Mouse (Mus musculus) heart, embryonic 13.5 days (tissue): ENCODE data around the gene P4ha2. TPM values are rescaled to one million over a fixed set of nuclear protein-coding genes. Genes with fewer than 3 reads are reported as not detected.

Experiments used
- ATAC-seq: fragments of 200-750 bp; cut with Nextera tagmentation; 2 replicates; pipeline ENCODE4 v1.8.0; 2017; ENCODE audit warnings: moderate TSS enrichment; ENCODE audit not compliant: insufficient number of reproducible peaks, low FRiP score, low TSS enrichment; ENCODE audit errors: extremely low read depth
- H3K27ac ChIP-seq: fragments of 300-500 bp; sonication (generic); replicated peaks from 2 replicates; pipeline ENCODE4 v1.5.1; 2015; ENCODE audit warnings: moderate library complexity, mild to moderate bottlenecking, inconsistent platforms
- H3K27me3 ChIP-seq: fragments of 300-500 bp; sonication (generic); replicated peaks from 2 replicates; pipeline ENCODE4 v1.6.1; 2015; ENCODE audit warnings: mild to moderate bottlenecking, inconsistent platforms
- H3K36me3 ChIP-seq: fragments of 300-500 bp; sonication (generic); 2 replicates; pipeline ENCODE4 v1.6.1; 2015; ENCODE audit warnings: mild to moderate bottlenecking, inconsistent platforms
- H3K4me1 ChIP-seq: fragments of 300-500 bp; sonication (generic); 2 replicates; pipeline ENCODE4 v1.6.1; 2015; ENCODE audit warnings: inconsistent platforms
- H3K4me2 ChIP-seq: fragments of 300-500 bp; sonication (generic); 2 replicates; pipeline ENCODE4 v1.6.1; 2015; ENCODE audit warnings: inconsistent platforms, mild to moderate bottlenecking, moderate library complexity
- H3K4me3 ChIP-seq: fragments of 300-500 bp; sonication (generic); 2 replicates; pipeline ENCODE4 v1.5.1; 2015; ENCODE audit warnings: moderate library complexity, mild to moderate bottlenecking, inconsistent platforms
- H3K9ac ChIP-seq: fragments of 300-500 bp; sonication (generic); 2 replicates; pipeline ENCODE4 v1.6.1; 2015; ENCODE audit warnings: inconsistent platforms, mild to moderate bottlenecking, moderate library complexity
- H3K9me3 ChIP-seq: fragments of 300-500 bp; sonication (generic); 2 replicates; pipeline ENCODE4 v1.6.1; 2016; ENCODE audit warnings: inconsistent platforms
- WGBS: fragments of 180-500 bp; shearing (Covaris S2); methylation state at CpG from one replicate; pipeline ENCODE4 v1.1.7; 2015; ENCODE audit warnings: mixed read lengths; 5-methylcytosine and 5-hydroxymethylcytosine counted together
- polyA plus RNA-seq: library from polyadenylated mRNA; unstranded; fragments of >200 nt; fragmentation: Nextera tagmentation; extraction: Ambion mirVana; gene quantifications from 2 replicates; pipeline ENCODE4 v1.2.1, GENCODE M21; 2015

P4ha2 gene
- polyA plus RNA-seq, 1 experiment from 2014 or later = 44.7 TPM

- H3K4me2 ChIP-seq = no peak overlapping the region
- no peaks in the 10 kb centered on the region for H3K9me3 ChIP-seq
- H3K36me3 ChIP-seq = no peaks in the 10 kb centered on the region
- peaks cover 9% of the 10 kb centered on the region; the same call in 1 of the 2 replicates for H3K4me1 ChIP-seq
- H3K27ac ChIP-seq = no peak overlapping the region
- WGBS = 49% methylated on average over 8 of the region's 8 CpGs
- no peaks in the 10 kb centered on the region for H3K27me3 ChIP-seq
- no peak for ATAC-seq
- H3K9ac ChIP-seq = no peak overlapping the region
- H3K4me3 ChIP-seq = no peak overlapping the region
Measured at GRCm38 (mm10) chr11:54091726-54092125, 8.2 kb upstream of the P4ha2 start.

GRCm38 (mm10) chr11:54092188-54092587 is 7.7 kb upstream of the P4ha2 start:
- no peak for ATAC-seq
- no peak overlapping the region for H3K4me2 ChIP-seq
- H3K4me3 ChIP-seq = no peak overlapping the region
- peaks cover 9% of the 10 kb centered on the region; the same call in 1 of the 2 replicates for H3K4me1 ChIP-seq
- no peaks in the 10 kb centered on the region for H3K36me3 ChIP-seq
- no peak overlapping the region for H3K9ac ChIP-seq
- H3K9me3 ChIP-seq = no peaks in the 10 kb centered on the region
- WGBS = 43% methylated on average over 7 of the region's 7 CpGs
- H3K27me3 ChIP-seq = no peaks in the 10 kb centered on the region
- no peak overlapping the region for H3K27ac ChIP-seq

DNA sequence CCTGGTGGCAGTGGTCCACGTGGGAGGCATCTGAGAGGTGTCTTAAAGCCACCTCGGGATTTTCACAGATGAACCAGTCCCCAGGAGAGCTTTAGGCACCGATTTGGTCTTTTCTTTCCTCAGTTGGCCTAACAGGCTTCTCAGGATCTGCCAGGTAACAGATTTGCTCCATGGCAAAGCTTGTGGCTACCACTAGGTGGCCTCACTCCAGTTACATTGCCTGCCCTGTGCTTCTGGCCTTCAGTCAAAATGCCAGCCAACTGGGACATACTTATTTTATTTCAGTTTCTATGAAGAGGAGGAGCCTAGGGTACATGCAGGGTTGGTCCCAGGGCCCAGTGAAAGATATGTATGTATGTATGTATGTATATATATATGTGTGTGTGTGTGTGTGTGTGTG is 6.9 kb upstream of the P4ha2 start:
- Histone ChIP-seq H3K27ac (no peak overlapping the region), H3K9me3 (no peaks in the 10 kb centered on the region), H3K9ac (no peak overlapping the region), H3K4me1 (peaks cover 9% of the 10 kb centered on the region; the same call in 1 of the 2 replicates), H3K4me3 (no peak overlapping the region), H3K36me3 (no peaks in the 10 kb centered on the region), H3K27me3 (no peaks in the 10 kb centered on the region), H3K4me2 (no peak overlapping the region)
- 12% methylated on average over 3 of the region's 3 CpGs for WGBS
- no peak for ATAC-seq

DNA sequence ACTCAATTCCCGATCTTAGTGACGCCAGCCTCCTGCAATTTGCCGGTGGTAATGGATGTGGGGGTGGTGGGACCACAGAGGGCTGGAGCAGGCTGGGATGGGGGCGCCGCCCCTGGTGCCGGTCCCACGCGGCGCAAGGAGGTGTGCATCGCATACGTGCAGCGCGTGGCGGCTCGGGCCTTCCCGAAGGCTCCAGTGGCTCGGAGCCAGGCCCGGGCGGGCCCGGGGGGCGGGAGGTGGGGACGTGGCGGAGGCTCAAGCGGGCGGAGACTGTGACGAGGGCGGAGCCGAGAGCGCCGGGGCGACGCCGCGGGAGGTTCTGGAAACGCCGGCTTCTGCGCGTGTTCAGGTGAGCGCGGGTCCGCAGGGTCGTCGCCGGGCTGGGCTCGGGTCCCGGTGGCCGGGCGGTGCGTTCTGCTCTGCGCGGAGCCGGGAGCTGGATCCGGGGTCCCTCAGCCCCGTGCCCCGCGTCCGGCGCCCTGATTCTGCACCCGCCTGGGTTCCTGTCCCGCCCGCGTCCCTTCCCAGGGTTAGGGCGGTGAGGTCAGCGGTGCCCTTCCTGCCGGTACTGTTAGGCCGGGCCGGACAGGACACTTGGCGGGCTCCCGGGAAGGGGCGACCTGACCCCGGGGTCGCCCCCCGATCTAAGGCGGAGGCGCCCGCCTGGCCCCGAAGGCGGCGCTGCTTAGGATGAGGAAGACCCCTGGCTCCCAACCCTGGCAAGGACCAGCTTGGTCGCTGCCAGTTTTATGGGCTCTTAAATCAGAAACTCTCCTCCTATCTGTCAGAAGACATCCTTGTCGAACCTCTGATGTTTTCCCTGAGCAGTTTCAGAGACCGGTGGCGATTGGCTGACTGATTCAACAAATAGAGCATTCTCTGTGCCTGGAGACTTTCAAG is 1.0 kb downstream of the P4ha2 start:
- peak; percentile 73 for ATAC-seq
- WGBS = under 1% methylated on average over 67 of the region's 83 CpGs
- peak overlapping the region; percentile 81 for H3K4me3 ChIP-seq
- H3K36me3 ChIP-seq = peaks cover 6% of the 10 kb centered on the region; the same call in 1 of the 2 replicates
- peaks cover 42% of the 10 kb centered on the region for H3K4me1 ChIP-seq
- H3K27me3 ChIP-seq = peaks cover 14% of the 10 kb centered on the region; the same call in 1 of the 2 replicates
- H3K27ac ChIP-seq = peak overlapping the region; percentile 38; the same call in 1 of the 2 replicates
- peak overlapping the region; percentile 90 for H3K9ac ChIP-seq
- H3K4me2 ChIP-seq = peak overlapping the region; percentile 97
- H3K9me3 ChIP-seq = no peaks in the 10 kb centered on the region

- WGBS = 65% methylated on average over 9 of the region's 9 CpGs
- H3K4me1 ChIP-seq = peaks cover 50% of the 10 kb centered on the region
- 0 out of 2 replicates have a peak overlapping the region, but pooled peaks have one; percentile 38 for H3K27ac ChIP-seq
- H3K9ac ChIP-seq = peak overlapping the region; percentile 90
- H3K9me3 ChIP-seq = no peaks in the 10 kb centered on the region
- ATAC-seq = no peak
- peaks cover 14% of the 10 kb centered on the region; the same call in 1 of the 2 replicates for H3K27me3 ChIP-seq
- peak overlapping the region; percentile 81 for H3K4me3 ChIP-seq
- peaks cover 10% of the 10 kb centered on the region; the same call in 1 of the 2 replicates for H3K36me3 ChIP-seq
- peak overlapping the region; percentile 97 for H3K4me2 ChIP-seq
Measured at GRCm38 (mm10) chr11:54101701-54102100, 1.8 kb downstream of the P4ha2 start.

DNA sequence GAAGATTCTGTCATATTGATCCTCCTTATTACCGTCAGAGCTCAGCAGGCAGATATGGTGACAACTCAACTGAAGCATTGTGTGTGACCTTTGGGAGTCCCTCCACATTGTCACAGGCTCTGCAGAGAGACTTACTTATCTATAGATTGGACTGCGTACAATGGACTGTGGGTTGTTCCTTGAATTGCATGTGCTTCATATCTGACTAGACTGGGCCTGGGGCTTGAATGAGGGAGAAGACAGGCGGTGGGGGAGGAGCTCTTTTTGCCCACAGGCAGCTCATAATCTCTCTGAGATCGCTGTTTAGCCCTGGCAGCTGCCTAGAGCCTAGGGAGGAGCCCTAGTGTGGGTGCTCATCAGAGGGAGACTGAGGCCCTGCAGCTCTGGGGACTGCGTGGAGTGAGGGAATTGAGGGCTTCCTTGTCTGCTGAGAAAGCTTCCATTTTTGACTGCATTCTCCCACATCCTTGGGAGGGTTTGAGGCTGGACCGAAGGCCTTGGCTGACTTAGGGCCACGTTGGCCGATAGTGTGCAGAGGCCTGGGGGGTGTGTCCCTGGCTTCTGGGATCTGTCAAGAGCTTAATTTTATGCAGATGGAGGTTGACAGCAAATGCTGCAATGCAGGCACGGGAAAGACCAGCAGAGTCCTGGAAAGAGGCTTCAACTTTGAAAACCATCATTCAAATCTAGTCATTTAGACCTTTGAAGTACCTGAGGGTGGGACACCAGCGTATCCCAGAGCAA is 3.0 kb downstream of the P4ha2 start:
- Histone ChIP-seq H3K27me3 (peaks cover 14% of the 10 kb centered on the region; the same call in 1 of the 2 replicates), H3K4me1 (peaks cover 54% of the 10 kb centered on the region), H3K4me3 (peak overlapping the region; percentile 81), H3K27ac (peak overlapping the region; percentile 61), H3K4me2 (peak overlapping the region; percentile 97), H3K9me3 (no peaks in the 10 kb centered on the region), H3K36me3 (peaks cover 10% of the 10 kb centered on the region; the same call in 1 of the 2 replicates), H3K9ac (peak overlapping the region; percentile 63)
- 40% methylated on average over 10 of the region's 10 CpGs for WGBS
- no peak for ATAC-seq

DNA sequence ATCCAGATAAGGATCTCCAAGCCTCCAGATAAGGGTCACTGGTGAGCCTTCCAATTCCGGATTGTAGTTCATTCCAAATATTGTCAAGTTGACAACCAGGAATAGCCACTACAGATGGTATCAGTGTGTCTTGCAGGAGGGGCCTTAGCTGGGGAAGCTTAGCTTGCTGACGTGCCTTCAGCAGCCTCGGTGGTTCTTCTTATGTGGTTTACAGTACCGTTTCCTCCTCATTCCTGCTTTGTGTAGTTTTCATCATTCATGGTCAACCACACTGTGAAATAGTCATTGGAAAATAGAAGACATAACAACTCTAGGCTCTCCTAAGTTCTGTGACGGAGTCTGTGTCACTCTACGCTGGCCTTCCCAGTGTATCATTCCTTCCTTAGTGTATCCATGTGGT is 5.1 kb downstream of the P4ha2 start:
- WGBS = 80% methylated on average over 6 of the region's 6 CpGs
- peaks cover 76% of the 10 kb centered on the region for H3K4me1 ChIP-seq

DNA sequence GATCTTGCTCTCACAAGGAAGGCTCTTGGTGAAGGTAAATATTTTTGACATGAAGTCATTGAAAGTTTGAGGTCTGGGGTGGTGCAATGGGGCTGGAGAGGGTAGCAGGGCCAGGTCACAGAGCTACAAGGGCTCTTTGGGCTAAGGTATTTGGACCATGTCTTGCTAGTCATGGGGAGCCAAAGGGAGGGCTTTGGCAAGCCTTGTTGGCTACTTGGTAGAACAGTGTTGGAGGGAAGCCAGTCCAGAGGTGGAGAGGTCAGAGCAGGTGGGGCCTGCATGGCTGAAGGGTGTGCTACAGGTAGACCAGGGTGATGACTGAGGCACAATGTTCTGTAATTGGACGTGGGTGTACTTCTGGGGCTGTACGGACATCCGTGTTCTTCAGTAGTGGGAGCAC is 6.8 kb downstream of the P4ha2 start:
- ATAC-seq = no peak
- Histone ChIP-seq H3K27ac (no peak overlapping the region), H3K9ac (no peak overlapping the region), H3K4me3 (no peak overlapping the region), H3K4me2 (no peak overlapping the region), H3K36me3 (peaks cover 20% of the 10 kb centered on the region), H3K27me3 (no peaks in the 10 kb centered on the region), H3K9me3 (no peaks in the 10 kb centered on the region), H3K4me1 (peaks cover 80% of the 10 kb centered on the region)
- 79% methylated on average over 3 of the region's 3 CpGs for WGBS

More for the DNA sequence above, 5.1 kb downstream of the P4ha2 start:
- H3K9ac ChIP-seq = no peak overlapping the region
- no peak overlapping the region for H3K27ac ChIP-seq
- ATAC-seq = no peak
- H3K9me3 ChIP-seq = no peaks in the 10 kb centered on the region
- peaks cover 10% of the 10 kb centered on the region; the same call in 1 of the 2 replicates for H3K36me3 ChIP-seq
- H3K27me3 ChIP-seq = peaks cover 5% of the 10 kb centered on the region; the same call in 1 of the 2 replicates
- no peak overlapping the region for H3K4me2 ChIP-seq
- H3K4me3 ChIP-seq = no peak overlapping the region

DNA sequence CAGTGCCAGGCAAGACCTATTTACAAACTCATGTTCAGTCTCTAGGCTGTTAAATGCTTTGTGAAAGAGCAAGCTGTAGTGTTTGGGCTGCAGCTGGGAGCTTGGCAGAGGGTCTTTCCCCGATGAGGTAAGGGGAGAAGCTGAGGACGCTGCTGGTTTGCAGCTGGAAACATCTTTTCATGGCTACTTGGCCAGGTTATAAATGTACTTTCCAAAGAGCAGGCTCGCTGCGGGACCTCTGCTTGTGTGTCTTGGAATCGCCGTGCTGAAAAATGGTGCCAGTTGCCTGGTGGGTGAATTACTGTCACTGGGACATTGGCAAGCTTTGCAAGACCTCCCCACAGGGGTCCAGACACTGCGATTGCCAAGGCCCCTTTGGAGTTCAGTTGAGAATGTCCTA is 7.3 kb downstream of the P4ha2 start:
- H3K36me3 ChIP-seq = peaks cover 20% of the 10 kb centered on the region
- no peaks in the 10 kb centered on the region for H3K27me3 ChIP-seq
- ATAC-seq = no peak
- 80% methylated on average over 7 of the region's 7 CpGs for WGBS
- no peak overlapping the region for H3K9ac ChIP-seq
- no peak overlapping the region for H3K4me2 ChIP-seq
- H3K4me3 ChIP-seq = no peak overlapping the region
- H3K9me3 ChIP-seq = no peaks in the 10 kb centered on the region
- no peak overlapping the region for H3K27ac ChIP-seq
- H3K4me1 ChIP-seq = peaks cover 80% of the 10 kb centered on the region

DNA sequence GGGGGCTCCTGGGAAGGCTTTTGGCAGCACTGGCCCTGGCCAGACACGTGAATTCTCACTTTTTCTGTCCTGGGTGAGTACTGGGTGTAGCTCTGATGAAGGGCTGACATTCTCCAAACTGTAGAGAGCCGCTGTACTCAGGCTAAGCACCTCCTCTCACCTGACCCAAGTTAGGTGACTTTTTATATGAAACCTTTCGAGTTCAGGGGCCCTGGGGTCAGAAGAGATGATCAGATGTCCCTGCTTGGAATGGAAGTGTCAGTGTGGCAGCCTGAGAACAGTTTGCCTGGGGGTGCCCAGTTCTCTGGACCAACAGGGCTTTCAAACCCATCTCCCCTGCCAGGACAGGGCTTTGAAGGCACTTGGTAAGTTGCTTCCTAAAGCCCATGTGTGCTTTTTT is 8.2 kb downstream of the P4ha2 start:
- H3K4me2 ChIP-seq = no peak overlapping the region
- 76% methylated on average over 3 of the region's 3 CpGs for WGBS
- peaks cover 79% of the 10 kb centered on the region for H3K4me1 ChIP-seq
- H3K9ac ChIP-seq = peak overlapping the region; percentile 35; the same call in 1 of the 2 replicates
- no peaks in the 10 kb centered on the region for H3K27me3 ChIP-seq
- H3K9me3 ChIP-seq = no peaks in the 10 kb centered on the region
- H3K27ac ChIP-seq = peak overlapping the region; percentile 68
- peaks cover 20% of the 10 kb centered on the region for H3K36me3 ChIP-seq
- ATAC-seq = no peak
- no peak overlapping the region for H3K4me3 ChIP-seq

- no peaks in the 10 kb centered on the region for H3K9me3 ChIP-seq
- H3K9ac ChIP-seq = no peak overlapping the region; the same call in 1 of the 2 replicates
- no peak for ATAC-seq
- H3K27ac ChIP-seq = peak overlapping the region; percentile 68
- no peak overlapping the region for H3K4me3 ChIP-seq
- 39% methylated on average over 5 of the region's 5 CpGs for WGBS
- no peaks in the 10 kb centered on the region for H3K27me3 ChIP-seq
- H3K36me3 ChIP-seq = peaks cover 19% of the 10 kb centered on the region
- H3K4me2 ChIP-seq = no peak overlapping the region
- H3K4me1 ChIP-seq = peaks cover 79% of the 10 kb centered on the region
Measured at GRCm38 (mm10) chr11:54108894-54109293, 9.0 kb downstream of the P4ha2 start.
